Mouse (Mus musculus) midbrain, embryonic 14.5 days (tissue): ENCODE measurements around the gene Plxnd1. TPM values are rescaled to one million over a fixed set of nuclear protein-coding genes. Genes with fewer than 3 reads are reported as not detected.

Experiments used
- ATAC-seq: fragments of 200-750 bp; cut with Nextera tagmentation; 2 replicates; pipeline ENCODE4 v1.8.0; 2017; ENCODE audit warnings: moderate number of reproducible peaks, moderate library complexity; ENCODE audit not compliant: low FRiP score, low TSS enrichment
- DNase-seq: peaks from one replicate; pipeline ENCODE4 v3.0.0-alpha.2; 2015
- H3K27ac ChIP-seq: fragments of 300-500 bp; sonication (generic); replicated peaks from 2 replicates; pipeline ENCODE4 v1.5.1; 2014; ENCODE audit warnings: mild to moderate bottlenecking, low read depth, low read length, moderate library complexity
- H3K27me3 ChIP-seq: fragments of 300-500 bp; sonication (generic); 2 replicates; pipeline ENCODE4 v1.6.1; 2014; ENCODE audit warnings: low read length, control low read depth, mixed read lengths; ENCODE audit not compliant: control insufficient read depth, insufficient read depth
- H3K36me3 ChIP-seq: fragments of 300-500 bp; sonication (generic); 2 replicates; pipeline ENCODE4 v1.6.1; 2014; ENCODE audit warnings: low read length, control low read depth; ENCODE audit not compliant: control insufficient read depth, insufficient read depth
- H3K4me1 ChIP-seq: fragments of 300-500 bp; sonication (generic); 2 replicates; pipeline ENCODE4 v1.6.1; 2014; ENCODE audit warnings: mild to moderate bottlenecking, antibody characterized with exemption, low read length, control low read depth; ENCODE audit not compliant: control insufficient read depth, insufficient read depth
- H3K4me2 ChIP-seq: fragments of 300-500 bp; sonication (generic); 2 replicates; pipeline ENCODE4 v1.6.1; 2014; ENCODE audit warnings: mild to moderate bottlenecking, low read length, moderate library complexity
- H3K4me3 ChIP-seq: fragments of 300-500 bp; sonication (generic); replicated peaks from 2 replicates; pipeline ENCODE4 v1.5.1; 2014; ENCODE audit warnings: low read depth, low read length
- H3K9ac ChIP-seq: fragments of 300-500 bp; sonication (generic); replicated peaks from 2 replicates; pipeline ENCODE4 v1.6.1; 2014; ENCODE audit warnings: mild to moderate bottlenecking, low read length, moderate library complexity
- H3K9me3 ChIP-seq: fragments of 300-500 bp; sonication (generic); 2 replicates; pipeline ENCODE4 v1.6.1; 2016; ENCODE audit warnings: low read length, control low read depth, mixed read lengths; ENCODE audit not compliant: control insufficient read depth
- WGBS: fragments of 180-500 bp; shearing (Covaris S2); extraction: QIAGEN DNeasy Blood & Tissue Kit; methylation state at CpG from one replicate; pipeline ENCODE4 v1.1.7; 2014; 5-methylcytosine and 5-hydroxymethylcytosine counted together
- polyA plus RNA-seq: library from polyadenylated mRNA; unstranded; fragments of >200 nt; fragmentation: Nextera tagmentation; extraction: Ambion mirVana; gene quantifications from 2 replicates; pipeline ENCODE4 v1.2.1, GENCODE M21; 2014

Gene Plxnd1
- polyA plus RNA-seq, 1 experiment from 2014 or later, result 9.0 TPM

- H3K9ac ChIP-seq, result no peak overlapping the region
- no peak for ATAC-seq
- no peaks in the 10 kb centered on the region for H3K9me3 ChIP-seq
- no peak overlapping the region for H3K4me2 ChIP-seq
- H3K4me1 ChIP-seq, result 0 out of 2 replicates have a peak, but pooled peaks cover 7% of the 10 kb centered on the region
- no peak overlapping the region for H3K4me3 ChIP-seq
- H3K36me3 ChIP-seq, result no peaks in the 10 kb centered on the region
- WGBS, result 79% methylated on average over 9 of the region's 9 CpGs
- no peaks in the 10 kb centered on the region for H3K27me3 ChIP-seq
- no peak overlapping the region for H3K27ac ChIP-seq
- no peak for DNase-seq
Measured at GRCm38 (mm10) chr6:115954506-115955074, 40.2 kb downstream of the Plxnd1 start.

DNA sequence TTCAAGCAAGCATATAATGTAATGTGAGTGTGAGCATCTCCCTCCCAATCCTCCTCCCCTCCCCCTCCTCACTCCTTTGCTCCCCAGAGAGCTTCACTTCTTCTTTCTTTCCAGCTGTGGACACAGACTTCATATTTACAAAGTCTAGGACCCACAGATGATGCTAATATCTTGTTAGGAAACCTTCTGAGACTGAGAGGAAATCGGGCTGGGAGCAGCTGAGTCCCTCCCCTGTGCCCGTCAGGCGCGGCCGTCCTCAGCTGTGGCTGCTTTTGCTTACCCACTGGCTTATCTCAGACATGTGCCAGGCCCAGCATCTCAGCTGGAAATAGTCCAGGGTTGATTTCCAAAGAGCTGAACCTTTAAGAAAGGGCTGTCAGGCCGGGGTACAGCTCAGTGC, 48.4 kb downstream of the Plxnd1 start:
- Histone ChIP-seq H3K27me3 (no peaks in the 10 kb centered on the region), H3K36me3 (no peaks in the 10 kb centered on the region), H3K27ac (0 out of 2 replicates have a peak overlapping the region, but pooled peaks have one; percentile 8), H3K4me3 (no peak overlapping the region), H3K4me2 (no peak overlapping the region), H3K9ac (no peak overlapping the region), H3K4me1 (no peaks in the 10 kb centered on the region), H3K9me3 (no peaks in the 10 kb centered on the region)
- DNase-seq (peak; percentile 43), ATAC-seq (no peak)
- WGBS, result 51% methylated on average over 6 of the region's 6 CpGs

- DNase-seq, result no peak
- no peak for ATAC-seq
- H3K27me3 ChIP-seq, result no peaks in the 10 kb centered on the region
- H3K27ac ChIP-seq, result no peak overlapping the region
- H3K4me2 ChIP-seq, result no peak overlapping the region
- no peak overlapping the region for H3K4me3 ChIP-seq
- H3K9me3 ChIP-seq, result no peaks in the 10 kb centered on the region
- WGBS, result 87% methylated on average over 8 of the region's 8 CpGs
- no peak overlapping the region for H3K9ac ChIP-seq
- H3K4me1 ChIP-seq, result no peaks in the 10 kb centered on the region
- H3K36me3 ChIP-seq, result no peaks in the 10 kb centered on the region
Measured at GRCm38 (mm10) chr6:115945633-115946032, 49.2 kb downstream of the Plxnd1 start.

DNA sequence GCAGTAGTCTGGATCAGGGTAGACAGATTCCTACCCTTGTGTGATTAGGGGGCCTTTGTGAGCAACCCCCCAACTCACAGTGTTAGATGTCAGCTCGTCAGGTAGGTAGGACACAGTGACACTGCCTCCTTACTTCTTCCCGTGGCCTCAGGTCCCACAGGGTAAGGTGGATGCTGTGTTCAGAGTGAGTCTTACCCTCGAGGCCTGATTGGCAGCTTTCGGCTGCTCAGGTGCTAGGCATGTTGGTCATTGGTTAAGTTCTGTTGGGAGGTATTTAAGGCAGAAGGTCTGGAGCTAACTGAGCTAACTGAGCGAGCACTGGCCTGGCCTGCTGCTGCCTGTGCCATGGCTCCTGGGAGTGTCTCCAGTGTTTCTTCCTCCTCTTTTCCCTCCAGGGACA, 50.2 kb downstream of the Plxnd1 start, which contains the start of gene H1foo:
Gene H1foo, plus strand, starts transcription at position 301 of the 400 bp plus-strand sequence.
- no peak within 1 kb of the TSS for H3K4me2 ChIP-seq
- WGBS, result 80% methylated on average over 5 of the region's 5 CpGs
- DNase-seq (no peak), ATAC-seq (no peak)
- no peaks in the 10 kb centered on the region for H3K9me3 ChIP-seq
- H3K27ac ChIP-seq, result no peak within 1 kb of the TSS
- no peaks in the 10 kb centered on the region for H3K27me3 ChIP-seq
- no peaks in the 10 kb centered on the region for H3K36me3 ChIP-seq
- H3K4me1 ChIP-seq, result no peaks in the 10 kb centered on the region
- no peak within 1 kb of the TSS for H3K4me3 ChIP-seq
- H3K9ac ChIP-seq, result no peak within 1 kb of the TSS

GRCm38 (mm10) chr6:115943498-115944427, 51.0 kb downstream of the Plxnd1 start:
- H3K36me3 ChIP-seq, result no peaks in the 10 kb centered on the region
- H3K27ac ChIP-seq, result no peak overlapping the region
- ATAC-seq (no peak), DNase-seq (no peak)
- H3K27me3 ChIP-seq, result no peaks in the 10 kb centered on the region
- H3K9me3 ChIP-seq, result no peaks in the 10 kb centered on the region
- H3K9ac ChIP-seq, result no peak overlapping the region
- no peak overlapping the region for H3K4me2 ChIP-seq
- no peaks in the 10 kb centered on the region for H3K4me1 ChIP-seq
- 82% methylated on average over 9 of the region's 9 CpGs for WGBS
- no peak overlapping the region for H3K4me3 ChIP-seq

DNA sequence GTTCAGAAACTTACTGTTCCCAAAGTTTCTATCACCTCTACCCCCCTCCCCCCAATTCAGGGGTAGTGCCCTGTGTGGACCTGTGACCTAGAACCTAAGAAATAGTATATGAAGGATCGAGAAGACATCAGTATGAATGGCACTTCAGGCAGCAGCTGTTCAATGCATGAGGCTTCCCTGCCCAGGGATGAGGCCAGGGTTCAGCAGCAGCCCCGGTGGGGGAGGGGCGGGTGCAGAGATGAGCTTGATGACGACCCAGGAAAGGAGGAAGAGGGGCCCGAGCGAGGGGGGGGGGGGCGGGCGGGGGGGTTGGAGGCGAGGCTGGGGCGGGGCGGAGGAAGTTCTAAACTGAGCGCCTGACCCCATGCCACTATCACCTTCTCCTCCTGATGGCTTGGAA, 53.7 kb downstream of the Plxnd1 start:
- no peaks in the 10 kb centered on the region for H3K9me3 ChIP-seq
- no peak overlapping the region for H3K9ac ChIP-seq
- 26% methylated on average over 7 of the region's 12 CpGs for WGBS
- no peaks in the 10 kb centered on the region for H3K27me3 ChIP-seq
- DNase-seq, result no peak
- no peaks in the 10 kb centered on the region for H3K36me3 ChIP-seq
- no peak overlapping the region for H3K27ac ChIP-seq
- H3K4me2 ChIP-seq, result no peak overlapping the region
- no peaks in the 10 kb centered on the region for H3K4me1 ChIP-seq
- no peak overlapping the region for H3K4me3 ChIP-seq
- no peak for ATAC-seq

DNA sequence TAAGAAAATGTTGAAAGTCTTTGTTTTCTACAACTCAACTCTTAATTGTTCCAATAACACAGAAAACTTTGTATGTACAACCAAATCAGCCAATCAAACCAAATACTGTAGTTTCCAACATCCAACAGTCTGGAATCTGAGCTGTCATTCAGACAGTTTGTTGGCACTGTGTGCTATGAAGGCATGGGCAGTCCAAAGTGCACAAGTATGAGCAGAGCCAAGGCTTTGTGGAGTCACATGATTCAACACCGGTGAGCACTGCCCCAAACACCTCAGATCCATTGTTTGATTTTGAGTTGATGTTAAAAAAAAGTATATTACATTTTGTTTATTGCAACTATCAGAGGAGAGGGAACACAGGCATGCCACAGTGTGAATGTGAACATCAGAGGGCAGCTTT, 54.2 kb downstream of the Plxnd1 start:
- ATAC-seq, result no peak
- WGBS, result 83% methylated on average over 1 of the region's 1 CpGs

GRCm38 (mm10) chr6:115938798-115939197, 56.0 kb downstream of the Plxnd1 start:
- no peak overlapping the region for H3K9ac ChIP-seq
- no peaks in the 10 kb centered on the region for H3K4me1 ChIP-seq
- WGBS, result 67% methylated on average over 1 of the region's 1 CpGs
- no peak overlapping the region for H3K4me3 ChIP-seq
- DNase-seq, result no peak
- H3K27me3 ChIP-seq, result no peaks in the 10 kb centered on the region
- no peak overlapping the region for H3K4me2 ChIP-seq
- no peaks in the 10 kb centered on the region for H3K9me3 ChIP-seq
- no peak for ATAC-seq
- H3K36me3 ChIP-seq, result no peaks in the 10 kb centered on the region
- no peak overlapping the region for H3K27ac ChIP-seq

More for the DNA sequence above, 54.2 kb downstream of the Plxnd1 start:
- no peaks in the 10 kb centered on the region for H3K36me3 ChIP-seq
- no peak overlapping the region for H3K9ac ChIP-seq
- H3K27ac ChIP-seq, result no peak overlapping the region
- H3K27me3 ChIP-seq, result no peaks in the 10 kb centered on the region
- H3K4me2 ChIP-seq, result no peak overlapping the region
- H3K4me3 ChIP-seq, result no peak overlapping the region
- DNase-seq, result no peak
- H3K4me1 ChIP-seq, result no peaks in the 10 kb centered on the region
- no peaks in the 10 kb centered on the region for H3K9me3 ChIP-seq
